In genomic region chr2:167240008-167240964, GRCm38 (mm10) we compare ENCODE assay signal across 8 mouse cellular contexts. TPM values are rescaled to one million over a fixed set of nuclear protein-coding genes. Genes with fewer than 3 reads are reported as not detected.
DNase-seq lines count a peak whose midpoint lies in the region; ATAC-seq lines count a peak whose summit lies in the region.
"Had no signal": no experiment of that assay in that cellular context is flagged by ENCODE, and none has a peak within 500 bp of the region (broad histone marks: within the 10 kb centered on the region; RNA-seq: fewer than 3 reads in every experiment).

TSS of gene Ptgis (minus strand) at chr2:167240604.

- 0 out of 2 replicates have a peak, but pooled peaks cover 2% of the 10 kb centered on the region for H3K9me3 ChIP-seq in midbrain, embryonic 13.5 days

- DNase-seq in Muller cell, postnatal 12 days (ENCODE audit: inconsistent ontology term), result peak; percentile 20
- peak; percentile 61 for DNase-seq in adrenal gland, postnatal 25 days
- DNase-seq in heart, adult 11 months, result peak; percentile 97
- peak; percentile 66 for DNase-seq in kidney, postnatal 10 days
- no peak for DNase-seq in left cerebral cortex, postnatal 14 days (ENCODE audit: low spot score in 2 of 2)

- H3K27ac ChIP-seq in midbrain, embryonic 13.5 days, result no peak within 1 kb of the TSS

- peak within 1 kb of the TSS; percentile 46 for H3K4me3 ChIP-seq in midbrain, embryonic 13.5 days (replicated peaks)
- H3K4me3 ChIP-seq: erythroblast, embryonic 14.5 days had no signal

- whole genome bisulfite sequencing in midbrain, embryonic 13.5 days, result 3% methylated on average over 45 of the region's 45 CpGs

- H3K4me2 ChIP-seq in midbrain, embryonic 13.5 days (replicated peaks), result peak within 1 kb of the TSS; percentile 90

- H3K9ac ChIP-seq in midbrain, embryonic 13.5 days (replicated peaks), result peak within 1 kb of the TSS; percentile 76

- ATAC-seq in midbrain, embryonic 13.5 days, result peak; percentile 72
- ATAC-seq in inflammation-experienced regulatory T-cells, adult 6 months, result no peak

- no peaks in the 10 kb centered on the region for H3K36me3 ChIP-seq in midbrain, embryonic 13.5 days

- peaks cover 14% of the 10 kb centered on the region for H3K4me1 ChIP-seq in midbrain, embryonic 13.5 days (replicated peaks)

- H3K27me3 ChIP-seq in midbrain, embryonic 13.5 days, result peaks cover 30% of the 10 kb centered on the region

- intact Hi-C loops in left cerebral cortex, postnatal 14 days (cut with DNase I), result no loop called here

RNA-seq across cellular contexts. Expression of gene Ptgis, which starts in this region (rescaled TPM):
- total RNA-seq in adrenal gland, postnatal 25 days (2021), result 17.7 and 24.9 TPM in 2 replicates
- polyA plus RNA-seq in midbrain, embryonic 13.5 days (2015; fragmentation: Nextera tagmentation; extraction: Ambion mirVana), result 4.0 and 4.5 TPM in 2 replicates
- polyA plus RNA-seq in inflammation-experienced regulatory T-cells, adult 6 months (2017; shearing (Covaris generic)), result not detected
- total RNA-seq in left cerebral cortex, postnatal 14 days (2021), result 1 to 10 TPM; 2.7 to 3.2 TPM
- polyA plus RNA-seq: erythroblast, embryonic 14.5 days had no signal

Comparison
In these comparisons a context has a peak if more than half of its experiments do, and no peak if none do; other contexts are left out.
1. DNase-seq: peak in Muller cell, postnatal 12 days (single experiment), adrenal gland, postnatal 25 days (single experiment), heart, adult 11 months (single experiment) and kidney, postnatal 10 days (single experiment); none in left cerebral cortex, postnatal 14 days (0 of 2).